Mouse (Mus musculus): ENCODE measurements around the gene Mrpl28. TPM values are rescaled to one million over a fixed set of nuclear protein-coding genes. Genes with fewer than 3 reads are reported as not detected.
A peak's percentile ranks its signal among the peaks of the same experiment; 100 is the strongest.
"Not testable (repeated sequence)": the region's sequence is repeated elsewhere in the genome, so short reads cannot be mapped to it uniquely, and the experiment has no call there.

Mrpl28 gene
- polyA plus RNA-seq, 1 experiment from 2014 or later, result 221 TPM

- Histone ChIP-seq H3K4me3 (ENCODE audit: low read length) (peak overlapping the region; percentile 94), H3K27ac (ENCODE audit: low read length) (peak overlapping the region; percentile 97), H3K4me1 (ENCODE audit: control insufficient read depth, insufficient read depth, low read length) (peaks cover 21% of the 10 kb centered on the region), H3K4me2 (ENCODE audit: low read depth, low read length) (peak overlapping the region; percentile 79), H3K36me3 (ENCODE audit: control insufficient read depth, insufficient read depth) (peaks cover 8% of the 10 kb centered on the region), H3K27me3 (ENCODE audit: control insufficient read depth, insufficient read depth, low read length) (no peaks in the 10 kb centered on the region), H3K9ac (ENCODE audit: low read length) (peak overlapping the region; percentile 99), H3K9me3 (replicated peaks; ENCODE audit: control insufficient read depth, low read length) (no peaks in the 10 kb centered on the region)
- WGBS, result 0% methylated on average over 56 of the region's 58 CpGs
- peak; percentile 75 for ATAC-seq (replicated peaks; ENCODE audit: extremely low read depth, insufficient read depth, low FRiP score)
Measured at GRCm38 (mm10) chr17:26138901-26139381, 15.6 kb downstream of the Mrpl28 start.

GRCm38 (mm10) chr17:26142796-26143195, 19.5 kb downstream of the Mrpl28 start:
- H3K27me3 ChIP-seq (ENCODE audit: control insufficient read depth, insufficient read depth, low read length), result no peaks in the 10 kb centered on the region
- no peak overlapping the region for H3K27ac ChIP-seq (ENCODE audit: low read length)
- no peak overlapping the region for H3K4me3 ChIP-seq (ENCODE audit: low read length)
- no peak for ATAC-seq (replicated peaks; ENCODE audit: extremely low read depth, insufficient read depth, low FRiP score)
- H3K9me3 ChIP-seq (replicated peaks; ENCODE audit: control insufficient read depth, low read length), result no peaks in the 10 kb centered on the region
- no peak overlapping the region for H3K9ac ChIP-seq (ENCODE audit: low read length)
- 79% methylated on average over 4 of the region's 4 CpGs for WGBS
- peaks cover 21% of the 10 kb centered on the region for H3K4me1 ChIP-seq (ENCODE audit: control insufficient read depth, insufficient read depth, low read length)
- H3K36me3 ChIP-seq (ENCODE audit: control insufficient read depth, insufficient read depth), result peaks cover 13% of the 10 kb centered on the region
- H3K4me2 ChIP-seq (ENCODE audit: low read depth, low read length), result no peak overlapping the region

- no peak for ATAC-seq (replicated peaks; ENCODE audit: extremely low read depth, insufficient read depth, low FRiP score)
Measured at GRCm38 (mm10) chr17:26143386-26143785, 20.1 kb downstream of the Mrpl28 start.

GRCm38 (mm10) chr17:26149056-26149455, 25.8 kb downstream of the Mrpl28 start:
- no peaks in the 10 kb centered on the region for H3K4me1 ChIP-seq (ENCODE audit: control insufficient read depth, insufficient read depth, low read length)
- H3K9ac ChIP-seq (ENCODE audit: low read length), result no peak overlapping the region
- H3K4me3 ChIP-seq (ENCODE audit: low read length), result no peak overlapping the region
- ATAC-seq (replicated peaks; ENCODE audit: extremely low read depth, insufficient read depth, low FRiP score), result no peak
- no peaks in the 10 kb centered on the region for H3K27me3 ChIP-seq (ENCODE audit: control insufficient read depth, insufficient read depth, low read length)
- H3K27ac ChIP-seq (ENCODE audit: low read length), result no peak overlapping the region
- no peak overlapping the region for H3K4me2 ChIP-seq (ENCODE audit: low read depth, low read length)
- H3K36me3 ChIP-seq (ENCODE audit: control insufficient read depth, insufficient read depth), result peaks cover 43% of the 10 kb centered on the region
- peaks cover 2% of the 10 kb centered on the region; the same call in 1 of the 2 replicates for H3K9me3 ChIP-seq (replicated peaks; ENCODE audit: control insufficient read depth, low read length)
- 78% methylated on average over 2 of the region's 2 CpGs for WGBS

More at GRCm38 (mm10) chr17:26143386-26143785, 20.1 kb downstream of the Mrpl28 start:
- Histone ChIP-seq H3K27me3 (ENCODE audit: control insufficient read depth, insufficient read depth, low read length) (no peaks in the 10 kb centered on the region), H3K36me3 (ENCODE audit: control insufficient read depth, insufficient read depth) (peaks cover 16% of the 10 kb centered on the region), H3K4me1 (ENCODE audit: control insufficient read depth, insufficient read depth, low read length) (peaks cover 18% of the 10 kb centered on the region), H3K27ac (ENCODE audit: low read length) (no peak overlapping the region), H3K4me2 (ENCODE audit: low read depth, low read length) (no peak overlapping the region), H3K4me3 (ENCODE audit: low read length) (no peak overlapping the region), H3K9me3 (replicated peaks; ENCODE audit: control insufficient read depth, low read length) (no peaks in the 10 kb centered on the region), H3K9ac (ENCODE audit: low read length) (no peak overlapping the region)
- 90% methylated on average over 5 of the region's 5 CpGs for whole genome bisulfite sequencing

GRCm38 (mm10) chr17:26151886-26152630, 28.8 kb downstream of the Mrpl28 start:
- Histone ChIP-seq H3K4me3 (ENCODE audit: low read length) (no peak overlapping the region), H3K27me3 (ENCODE audit: control insufficient read depth, insufficient read depth, low read length) (no peaks in the 10 kb centered on the region), H3K9ac (ENCODE audit: low read length) (no peak overlapping the region), H3K4me2 (ENCODE audit: low read depth, low read length) (no peak overlapping the region), H3K36me3 (ENCODE audit: control insufficient read depth, insufficient read depth) (peaks cover 44% of the 10 kb centered on the region), H3K27ac (ENCODE audit: low read length) (no peak overlapping the region), H3K9me3 (replicated peaks; ENCODE audit: control insufficient read depth, low read length) (peaks cover 2% of the 10 kb centered on the region; the same call in 1 of the 2 replicates), H3K4me1 (ENCODE audit: control insufficient read depth, insufficient read depth, low read length) (no peaks in the 10 kb centered on the region)
- no peak for ATAC-seq (replicated peaks; ENCODE audit: extremely low read depth, insufficient read depth, low FRiP score)
- WGBS, result 93% methylated on average over 2 of the region's 2 CpGs

- H3K4me1 ChIP-seq (ENCODE audit: control insufficient read depth, insufficient read depth, low read length), result peaks cover 8% of the 10 kb centered on the region
- 81% methylated on average over 1 of the region's 1 CpGs for WGBS
- H3K4me2 ChIP-seq (ENCODE audit: low read depth, low read length), result no peak overlapping the region
- no peaks in the 10 kb centered on the region for H3K36me3 ChIP-seq (ENCODE audit: control insufficient read depth, insufficient read depth)
- ATAC-seq (replicated peaks; ENCODE audit: extremely low read depth, insufficient read depth, low FRiP score), result no peak
- no peaks in the 10 kb centered on the region for H3K9me3 ChIP-seq (replicated peaks; ENCODE audit: control insufficient read depth, low read length)
- no peaks in the 10 kb centered on the region for H3K27me3 ChIP-seq (ENCODE audit: control insufficient read depth, insufficient read depth, low read length)
- H3K9ac ChIP-seq (ENCODE audit: low read length), result no peak overlapping the region
- no peak overlapping the region for H3K4me3 ChIP-seq (ENCODE audit: low read length)
- H3K27ac ChIP-seq (ENCODE audit: low read length), result peak overlapping the region; percentile 62
Measured at GRCm38 (mm10) chr17:26162736-26163135, 39.4 kb downstream of the Mrpl28 start.

- Histone ChIP-seq H3K36me3 (ENCODE audit: control insufficient read depth, insufficient read depth) (no peaks in the 10 kb centered on the region), H3K27me3 (ENCODE audit: control insufficient read depth, insufficient read depth, low read length) (no peaks in the 10 kb centered on the region), H3K9me3 (replicated peaks; ENCODE audit: control insufficient read depth, low read length) (no peaks in the 10 kb centered on the region), H3K4me3 (ENCODE audit: low read length) (no peak overlapping the region), H3K27ac (ENCODE audit: low read length) (no peak overlapping the region), H3K9ac (ENCODE audit: low read length) (no peak overlapping the region), H3K4me2 (ENCODE audit: low read depth, low read length) (no peak overlapping the region), H3K4me1 (ENCODE audit: control insufficient read depth, insufficient read depth, low read length) (peaks cover 2% of the 10 kb centered on the region; the same call in 1 of the 2 replicates)
- ATAC-seq (replicated peaks; ENCODE audit: extremely low read depth, insufficient read depth, low FRiP score), result no peak
- 75% methylated on average over 2 of the region's 2 CpGs for WGBS
Measured at GRCm38 (mm10) chr17:26168039-26168438, 44.7 kb downstream of the Mrpl28 start.

- H3K9me3 ChIP-seq (replicated peaks; ENCODE audit: control insufficient read depth, low read length); H3K4me3 ChIP-seq (ENCODE audit: low read length); H3K9ac ChIP-seq (ENCODE audit: low read length); H3K4me1 ChIP-seq (ENCODE audit: control insufficient read depth, insufficient read depth, low read length); H3K27ac ChIP-seq (ENCODE audit: low read length); H3K4me2 ChIP-seq (ENCODE audit: low read depth, low read length); H3K27me3 ChIP-seq (ENCODE audit: control insufficient read depth, insufficient read depth, low read length); ATAC-seq (replicated peaks; ENCODE audit: extremely low read depth, insufficient read depth, low FRiP score): not testable (repeated sequence)
- H3K36me3 ChIP-seq (ENCODE audit: control insufficient read depth, insufficient read depth), result peaks cover 13% of the 10 kb centered on the region
- 76% methylated on average over 2 of the region's 2 CpGs for WGBS
Measured at GRCm38 (mm10) chr17:26175248-26175647, 51.9 kb downstream of the Mrpl28 start.
